Mouse (Mus musculus) gastrocnemius, postnatal 10 days (tissue): ENCODE results near the gene Myo7a. TPM values are rescaled to one million over a fixed set of nuclear protein-coding genes. Genes with fewer than 3 reads are reported as not detected.

Source experiments
- DNase-seq: peaks from one replicate; pipeline ENCODE4 v3.0.0; 2021; ENCODE audit warnings: mixed read lengths
- total RNA-seq, 2 experiments: library from RNA; stranded (reverse); gene quantifications; 2 replicates each; pipeline ENCODE4 v1.2.3; 2021

Myo7a gene
- total RNA-seq, 2 experiments from 2014 or later, result 7.0 TPM

- peak; percentile 86 for DNase-seq
Measured at GRCm38 (mm10) chr7:98103002-98103941, 16.1 kb downstream of the Myo7a start.

GRCm38 (mm10) chr7:98102488-98102887, 16.8 kb downstream of the Myo7a start:
- DNase-seq, result no peak

GRCm38 (mm10) chr7:98097557-98097956, 21.8 kb downstream of the Myo7a start:
- DNase-seq, result no peak

GRCm38 (mm10) chr7:98095852-98096251, 23.5 kb downstream of the Myo7a start:
- no peak for DNase-seq

- no peak for DNase-seq
Measured at GRCm38 (mm10) chr7:98086346-98086745, 33.0 kb downstream of the Myo7a start.

GRCm38 (mm10) chr7:98085314-98085713, 34.0 kb downstream of the Myo7a start:
- no peak for DNase-seq

- DNase-seq, result no peak
Measured at GRCm38 (mm10) chr7:98084541-98085293, 34.6 kb downstream of the Myo7a start.

GRCm38 (mm10) chr7:98082376-98082775, 36.9 kb downstream of the Myo7a start:
- DNase-seq, result no peak

GRCm38 (mm10) chr7:98077453-98077852, 41.9 kb downstream of the Myo7a start:
- DNase-seq, result no peak

- DNase-seq, result peak; percentile 92
Measured at GRCm38 (mm10) chr7:98071620-98072019, 47.7 kb downstream of the Myo7a start.

- DNase-seq, result peak; percentile 30
Measured at GRCm38 (mm10) chr7:98066229-98066628, 53.1 kb downstream of the Myo7a start.

GRCm38 (mm10) chr7:98054942-98055341, 64.4 kb downstream of the Myo7a start:
- DNase-seq, result no peak

GRCm38 (mm10) chr7:98054461-98054860, 64.9 kb downstream of the Myo7a start:
- DNase-seq, result no peak

- peak; percentile 76 for DNase-seq
Measured at GRCm38 (mm10) chr7:98051980-98052379, 67.3 kb downstream of the Myo7a start.

- no peak for DNase-seq
Measured at GRCm38 (mm10) chr7:98048101-98048824, 71.1 kb downstream of the Myo7a start.

- DNase-seq, result no peak
Measured at GRCm38 (mm10) chr7:98002617-98003016, 116.7 kb downstream of the Myo7a start.

Other genes with a start within 250 kb of the Myo7a start
- gene Gdpd4, start 199.6 kb downstream of the Myo7a start, total RNA-seq, result under 1 TPM; 0.11 to 0.12 TPM
- gene Omp, start 26.0 kb upstream of the Myo7a start, total RNA-seq, result under 1 TPM; 0.21 to 0.27 TPM
- gene Capn5, start 58.8 kb upstream of the Myo7a start, total RNA-seq, result 1 to 10 TPM; 4.7 TPM
- gene B3gnt6, start 80.0 kb upstream of the Myo7a start, total RNA-seq, result not detected
- 1 to 10 TPM; 5.1 to 6.1 TPM for gene Acer3, start 201.7 kb upstream of the Myo7a start, total RNA-seq
- gene Tsku, start 241.8 kb upstream of the Myo7a start, total RNA-seq, result 1 to 10 TPM; 4.6 to 8.9 TPM